Mouse (Mus musculus) spleen, adult 12 weeks (tissue): Measurements from ENCODE around the gene Gm4858.
"Not testable (repeated sequence)": the region's sequence is repeated elsewhere in the genome, so short reads cannot be mapped to it uniquely, and the experiment has no call there.

Experiments
- DNase-seq: peaks from one replicate; pipeline ENCODE4 v3.0.0; 2022; ENCODE audit warnings: low spot score

Gm4858 gene

DNA sequence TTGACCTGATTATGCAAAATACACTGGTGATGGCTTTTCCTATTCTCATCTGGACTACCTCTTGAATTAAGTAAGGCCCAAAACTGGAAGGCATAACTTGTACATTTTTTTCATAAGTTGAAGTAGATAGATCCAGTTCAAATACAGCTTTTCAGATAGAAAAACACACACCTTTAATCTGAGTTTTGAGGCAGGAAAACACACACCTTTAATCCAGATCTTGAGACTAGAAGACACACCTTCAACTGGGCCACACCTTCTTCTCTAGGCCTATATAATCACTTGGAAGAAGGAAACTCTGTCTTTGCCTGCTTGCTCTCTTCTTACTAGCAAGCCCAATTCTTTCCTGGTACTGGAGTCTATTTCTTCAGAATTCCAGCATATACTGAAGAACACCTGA is at the start of gene Gm4858:
Gene Gm4858 (plus strand): TSS at position 301 of the 400 bp plus-strand sequence.
- DNase-seq, result not testable (repeated sequence)

DNA sequence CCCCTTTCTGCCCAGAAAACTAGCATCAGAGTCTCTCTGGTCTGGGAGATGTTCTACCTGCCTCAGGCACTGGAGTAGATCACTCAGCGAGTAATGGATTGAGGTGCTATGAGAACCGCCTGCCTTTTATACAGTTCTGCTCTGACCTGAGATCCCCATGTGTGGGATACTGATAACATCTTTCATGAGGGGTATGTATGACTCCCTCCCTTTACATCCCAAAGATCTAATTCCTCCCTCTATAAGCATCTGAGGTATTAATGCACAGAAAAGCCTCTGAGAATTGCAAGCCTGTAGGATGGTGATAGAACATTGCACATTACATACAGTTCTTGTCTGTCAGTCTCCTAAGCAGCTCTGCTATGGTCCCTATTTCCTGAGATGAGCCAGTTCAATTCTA is 49.7 kb upstream of the Gm4858 start, which contains the start of gene Lce1m:
Gene Lce1m (minus strand): TSS at position 101 of the 400 bp plus-strand sequence.
- DNase-seq, result no peak

DNA sequence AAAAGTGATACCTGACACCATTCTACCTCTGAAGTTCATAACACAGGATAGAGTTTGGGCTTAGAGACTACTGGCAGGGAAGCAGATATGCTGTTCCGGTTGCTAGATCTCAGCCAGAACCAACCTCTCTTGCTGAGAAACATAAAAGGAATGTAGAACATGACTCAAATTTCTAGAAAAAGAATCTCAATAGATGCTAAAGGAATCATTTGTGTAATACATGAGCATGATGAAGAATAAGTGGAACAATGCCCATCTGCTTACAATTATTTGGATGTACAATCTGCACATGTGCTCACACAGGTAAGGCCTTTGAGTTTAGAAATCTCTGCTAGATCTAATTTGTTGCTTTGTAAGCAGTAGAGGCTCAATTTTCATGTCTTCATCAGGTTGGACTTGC is 47.5 kb upstream of the Gm4858 start:
- no peak for DNase-seq

DNA sequence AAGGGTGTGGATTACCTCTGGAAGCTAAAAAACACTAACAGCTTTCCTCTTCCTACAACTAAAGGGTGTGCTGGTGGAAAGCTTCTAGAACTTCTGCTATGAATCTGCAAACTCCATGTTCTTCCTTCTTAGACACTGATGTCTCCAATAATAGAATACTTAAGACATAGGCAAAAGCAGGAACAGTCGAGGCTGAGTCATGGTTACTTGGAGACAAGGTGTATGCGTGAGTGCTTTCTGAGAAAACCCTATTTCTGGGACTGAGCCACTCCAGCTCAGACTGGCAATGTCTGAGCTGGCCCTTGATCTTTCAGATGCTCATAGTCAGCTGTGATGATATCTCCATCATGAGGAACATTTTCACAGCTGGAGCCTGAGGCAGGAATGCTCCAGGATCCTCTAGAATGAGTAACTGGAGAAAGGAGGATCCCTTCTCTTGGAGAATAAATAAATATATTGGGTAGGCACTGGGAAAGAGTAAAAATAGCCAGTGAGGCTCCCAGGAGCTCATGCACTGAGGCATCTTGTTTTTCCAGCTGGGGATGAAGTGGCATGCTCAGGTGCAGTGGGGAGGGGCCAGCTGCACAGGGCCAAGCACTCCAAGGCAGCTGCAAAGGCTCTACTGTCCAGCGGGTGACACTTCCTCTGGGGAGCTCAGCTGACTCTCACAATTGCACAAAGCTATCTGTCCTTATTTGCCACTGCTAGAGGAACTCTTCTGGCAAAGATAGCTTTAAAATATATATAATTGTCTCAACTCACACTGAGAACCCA is 45.0 kb upstream of the Gm4858 start:
- DNase-seq, result no peak

DNA sequence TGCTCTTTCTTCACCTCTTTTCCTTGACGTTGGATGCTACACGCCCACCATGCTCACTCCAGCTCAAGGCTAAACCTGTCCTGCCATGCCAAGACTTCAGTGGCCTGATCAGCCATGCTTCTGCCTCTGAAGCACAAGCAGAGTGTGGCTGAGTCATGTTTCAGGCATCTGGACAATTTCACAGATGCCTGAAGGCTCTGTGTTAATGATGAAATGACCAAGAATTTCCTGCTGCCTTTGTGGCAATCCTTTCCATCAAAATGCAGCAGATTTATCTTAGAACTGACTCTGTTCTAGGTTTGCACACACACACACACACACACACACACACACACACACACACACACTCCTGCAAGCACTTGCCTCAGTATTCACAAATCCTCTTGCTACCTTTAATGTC is 43.1 kb upstream of the Gm4858 start:
- no peak for DNase-seq

DNA sequence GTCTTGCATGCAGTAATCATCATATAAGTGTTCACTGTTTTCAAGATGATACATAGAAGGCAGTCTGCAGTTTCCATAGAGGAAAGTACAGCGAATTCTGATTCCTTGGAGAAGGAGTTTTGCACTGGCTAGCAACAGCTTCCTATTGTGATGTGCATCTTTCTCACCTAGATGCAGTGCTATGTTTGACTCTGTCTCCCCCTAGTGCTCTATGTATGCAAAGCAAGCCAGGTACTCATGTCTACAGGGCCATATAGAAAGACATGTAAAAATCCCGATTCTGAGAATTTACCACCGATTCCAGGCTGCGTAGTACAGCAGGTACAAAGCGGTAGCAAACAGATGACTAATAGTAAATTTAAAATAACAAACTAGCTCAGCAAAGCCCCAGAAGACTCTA is 37.2 kb upstream of the Gm4858 start:
- DNase-seq, result no peak

DNA sequence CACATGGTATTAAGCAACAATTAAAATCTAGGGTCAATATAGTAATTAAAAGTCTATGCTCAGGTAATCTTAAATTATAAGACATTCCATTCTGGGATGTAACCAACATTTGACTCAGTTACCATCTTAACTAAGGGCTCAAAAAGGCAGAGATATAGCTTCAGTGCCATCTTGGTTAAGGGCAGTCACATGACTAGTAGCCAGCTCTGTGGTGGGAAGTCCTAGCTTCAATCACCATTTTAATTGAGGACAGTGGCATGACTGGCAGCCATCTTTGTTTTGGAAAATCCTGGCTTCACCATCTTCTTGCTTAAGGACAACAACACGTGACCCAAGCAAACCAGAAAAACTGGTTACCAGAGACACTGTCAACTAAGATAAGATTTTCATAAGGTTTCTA is 18.4 kb upstream of the Gm4858 start:
- DNase-seq, result no peak

DNA sequence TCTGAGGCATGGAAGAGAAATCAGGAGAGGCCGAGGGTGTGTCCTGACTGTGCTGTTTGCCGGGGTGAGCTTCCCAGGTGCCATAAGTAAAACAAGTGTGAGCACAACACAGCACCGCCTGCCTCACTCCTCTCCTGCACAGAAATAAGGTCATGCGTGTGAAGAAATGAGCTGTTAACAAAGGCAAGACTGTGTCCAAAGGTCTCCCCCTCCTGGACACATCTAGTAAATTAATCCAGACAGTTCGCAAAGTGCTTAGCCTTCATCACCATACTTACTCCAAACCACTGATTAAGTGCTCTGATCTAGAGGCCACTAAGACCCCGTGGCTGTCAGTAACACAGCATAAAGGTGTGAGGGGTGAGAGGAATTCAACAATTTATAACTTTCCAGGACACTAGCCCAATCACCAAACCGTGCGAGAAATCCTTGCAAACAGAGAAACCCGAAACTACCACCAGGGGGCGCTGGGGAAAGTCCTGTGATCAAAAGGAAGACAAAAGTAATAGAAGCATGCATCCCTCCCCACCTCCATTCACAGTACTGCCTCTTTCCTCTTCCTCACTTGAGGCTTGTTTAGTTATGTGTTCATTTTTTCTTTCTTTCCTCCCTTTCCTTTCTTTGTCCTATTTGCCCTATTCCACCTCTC is 15.7 kb upstream of the Gm4858 start:
- DNase-seq, result no peak

DNA sequence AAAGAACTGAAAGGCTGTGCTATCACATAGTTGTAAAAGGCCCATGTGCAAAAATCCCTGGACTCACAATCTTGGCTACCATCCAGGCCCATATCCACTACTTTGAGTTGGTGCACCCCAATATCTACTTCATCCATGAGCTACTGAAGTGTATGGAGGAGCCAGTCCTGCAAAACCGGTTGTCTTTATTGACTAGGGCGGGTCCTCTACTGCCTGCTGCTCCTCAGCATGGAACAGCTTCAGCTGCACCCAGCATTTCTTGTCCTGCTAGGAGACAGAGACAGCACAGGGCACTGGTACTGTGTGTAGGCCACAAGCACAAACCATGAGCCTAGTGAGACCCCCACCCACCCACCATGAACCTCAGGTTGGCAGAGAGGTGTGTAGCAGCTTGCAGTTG is 18.0 kb downstream of the Gm4858 start:
- no peak for DNase-seq

DNA sequence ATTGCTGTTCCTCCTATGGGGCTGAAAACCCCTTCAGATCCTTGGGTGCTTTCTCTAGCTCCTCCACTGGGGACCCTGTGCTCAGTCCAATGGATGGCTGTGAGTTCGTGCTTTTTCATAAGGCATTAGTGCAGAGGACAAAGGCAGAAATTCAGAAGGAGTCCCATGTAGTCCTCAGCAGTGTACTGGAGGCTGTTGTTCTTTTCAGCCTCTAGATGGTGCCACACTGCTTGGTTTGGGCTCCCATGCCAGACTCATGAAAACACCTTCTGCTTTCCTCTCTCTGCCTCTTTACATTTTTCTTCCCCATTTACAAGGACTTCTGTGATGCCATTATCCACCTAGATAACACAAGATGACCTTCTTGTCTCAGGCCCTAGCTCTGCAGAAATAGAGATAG is 25.0 kb downstream of the Gm4858 start:
- DNase-seq, result not testable (repeated sequence)

DNA sequence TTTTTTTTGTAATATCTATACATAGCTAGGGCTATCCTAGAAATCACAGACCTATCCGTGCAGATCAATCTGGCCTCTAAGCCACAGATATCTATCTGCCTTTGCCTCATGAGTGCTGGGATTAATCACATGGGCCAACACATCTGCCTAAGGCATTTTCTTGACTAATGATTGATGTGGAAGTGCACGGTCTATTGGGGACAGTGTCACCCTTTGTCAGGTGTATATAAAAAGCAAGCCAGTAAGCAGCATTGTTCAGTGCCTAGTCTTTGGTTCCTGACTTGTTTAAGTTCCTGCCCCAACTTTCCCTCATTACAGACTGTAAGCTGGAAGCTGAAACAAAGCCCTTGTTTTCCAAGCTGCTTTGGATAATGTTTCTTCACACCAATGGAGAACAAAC is 27.8 kb downstream of the Gm4858 start:
- no peak for DNase-seq

DNA sequence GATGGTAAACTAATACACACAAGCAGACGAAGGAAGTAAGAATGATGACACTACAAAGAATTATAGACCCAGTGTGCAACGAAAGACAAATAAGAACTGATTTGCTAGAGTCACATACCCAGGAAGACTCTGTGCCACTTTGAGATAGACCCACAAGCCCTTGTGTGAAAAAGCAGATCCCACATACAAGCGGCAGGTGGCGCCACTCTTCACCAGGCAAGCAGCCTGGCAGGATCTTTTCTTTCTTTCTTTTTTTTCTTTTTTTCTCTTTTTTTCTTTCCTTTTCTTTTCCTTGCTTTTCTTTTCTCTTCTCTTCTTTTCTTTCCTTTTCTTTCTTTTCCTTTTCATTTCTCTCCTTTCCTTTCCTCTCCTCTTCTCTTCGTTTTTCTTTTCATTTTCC is 43.0 kb downstream of the Gm4858 start:
- no peak for DNase-seq

DNA sequence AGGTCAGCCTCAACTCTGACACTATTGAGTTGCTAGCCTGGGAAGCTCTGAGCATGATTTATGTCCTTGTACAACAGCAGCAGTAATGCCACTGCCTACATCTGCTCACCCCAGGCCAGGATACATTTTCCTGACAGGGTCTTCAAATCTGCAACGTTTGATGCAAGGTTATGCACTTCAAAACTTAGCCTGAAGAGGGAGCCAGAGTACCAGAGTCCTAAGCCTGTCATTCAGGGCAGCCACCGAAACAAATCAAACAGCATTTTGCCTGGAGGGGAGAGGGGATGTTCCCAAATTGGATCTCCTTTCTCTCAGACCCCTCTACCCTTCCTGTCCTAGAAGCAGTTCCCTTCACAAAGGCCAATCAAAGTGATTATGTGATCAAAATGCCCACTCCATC is 45.9 kb downstream of the Gm4858 start:
- DNase-seq, result no peak

DNA sequence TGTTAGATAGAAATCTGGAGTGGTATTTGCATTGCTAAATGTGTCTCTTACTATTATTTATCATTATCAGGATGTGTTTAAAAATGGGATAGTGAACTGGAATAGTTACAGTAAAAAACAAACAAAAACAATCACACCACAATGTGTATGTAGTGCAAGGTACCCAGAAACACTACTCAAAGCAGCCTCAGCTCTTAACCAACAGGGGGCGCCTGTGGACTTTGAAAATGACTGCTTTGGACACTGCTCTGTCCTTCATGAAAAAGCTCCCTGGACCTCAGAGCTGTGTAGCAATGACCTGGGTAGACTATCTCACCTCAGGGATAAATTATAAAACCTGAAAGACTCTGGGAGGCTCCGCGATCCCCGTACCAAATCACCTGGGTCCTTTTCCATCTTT is 50.5 kb downstream of the Gm4858 start:
- no peak for DNase-seq
